Mouse (Mus musculus) heart, postnatal 10 days (tissue): ENCODE results near the gene Snrnp48. TPM values are rescaled to one million over a fixed set of nuclear protein-coding genes. Genes with fewer than 3 reads are reported as not detected.

Experiments
- DNase-seq, 2 experiments: peaks; one replicate each; pipeline ENCODE4 v3.0.0; 2021
- intact Hi-C: fragments of 180-260 bp; cut with DNase I; formaldehyde crosslinking; loops from one replicate; pipeline ENCODE4 v1.15.1; 2025
- total RNA-seq, 2 experiments: library from RNA; stranded (reverse); gene quantifications; 2 replicates each; pipeline ENCODE4 v1.2.3; 2021

Snrnp48 gene
- total RNA-seq, 2 experiments from 2014 or later = 10.7 to 11.0 TPM

GRCm38 (mm10) chr13:38253696-38254095, 49.0 kb downstream of the Snrnp48 start:
- DNase-seq = peak; percentile 79 to 83
- intact Hi-C loops = no loop called here

DNA sequence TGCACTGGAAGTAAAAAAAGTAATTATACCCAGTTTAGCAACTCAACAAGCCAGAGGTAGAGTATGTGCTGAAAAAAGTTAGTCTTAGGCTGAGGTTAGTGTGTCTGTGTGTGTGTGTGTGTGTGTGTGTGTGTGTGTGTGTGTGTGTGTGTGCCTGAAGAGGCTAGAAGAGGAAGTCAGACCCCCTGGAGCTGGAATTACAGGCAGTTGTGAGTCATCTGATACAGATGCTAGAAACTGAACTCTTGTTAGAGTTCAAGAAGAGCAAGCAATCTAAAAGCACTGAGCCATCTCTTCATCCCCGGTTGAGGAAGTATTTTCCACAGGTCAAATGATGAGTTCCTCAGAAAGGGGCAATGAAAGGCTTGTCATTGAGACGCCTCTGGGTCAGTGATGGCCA, 54.2 kb downstream of the Snrnp48 start:
- no peak for DNase-seq
- intact Hi-C loops = no loop called here

DNA sequence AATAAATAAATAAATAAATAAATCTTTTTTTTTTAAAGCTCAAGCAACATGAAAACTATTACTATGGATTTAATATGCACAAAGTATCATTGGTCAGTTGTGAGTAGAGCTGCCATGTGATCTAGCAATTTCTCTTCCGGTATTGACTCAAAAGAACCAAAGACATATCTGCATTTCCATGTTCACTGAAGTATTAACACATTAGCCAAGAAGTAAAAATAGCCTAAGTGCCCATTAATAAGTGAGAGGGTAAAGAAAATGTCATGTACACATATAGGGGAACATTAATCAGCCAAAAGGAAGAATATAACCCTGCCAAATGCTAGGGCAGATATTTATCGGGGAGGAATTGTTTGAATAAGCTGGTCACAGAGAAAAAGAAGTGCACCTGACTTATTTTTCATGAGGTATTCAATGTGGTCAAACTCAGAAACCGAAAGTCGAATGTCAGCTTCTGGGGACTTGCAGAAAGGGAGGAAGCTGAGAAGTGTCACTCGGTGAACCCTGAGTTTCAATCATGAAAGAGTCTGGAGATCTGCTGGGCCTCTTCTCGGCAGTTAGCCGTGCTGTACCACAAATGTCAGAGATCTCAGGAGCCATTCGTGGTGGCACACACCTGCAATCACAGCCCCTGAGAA, 64.4 kb downstream of the Snrnp48 start:
- no peak for DNase-seq
- intact Hi-C loops = no loop called here

DNA sequence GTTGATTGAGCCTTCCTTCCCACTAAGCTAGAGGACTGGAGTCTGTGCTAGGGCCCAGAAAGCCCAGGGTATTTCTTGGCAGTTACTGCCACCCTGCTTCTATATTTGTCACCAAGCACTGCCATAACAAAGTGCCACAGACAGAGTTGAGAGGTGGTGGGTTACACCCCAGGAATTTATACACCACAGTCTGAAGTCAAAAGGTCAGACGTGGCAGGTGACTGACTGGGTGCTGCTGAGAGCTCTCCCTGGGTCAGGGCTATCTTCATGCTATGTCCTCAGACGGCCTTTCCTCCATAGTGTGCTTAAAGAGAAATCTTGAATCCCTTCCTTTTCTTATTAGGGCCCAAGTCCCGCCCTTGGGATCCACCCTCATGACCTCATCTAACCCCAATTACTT, 67.9 kb downstream of the Snrnp48 start:
- no peak for DNase-seq
- intact Hi-C loops = no loop called here

Other genes starting within 250 kb of the Snrnp48 start
- gene Ssr1, start 210.7 kb upstream of the Snrnp48 start, total RNA-seq = 10 to 100 TPM; 67.4 to 76.5 TPM
- 10 to 100 TPM; 14.2 to 16.7 TPM for gene Riok1, start 167.9 kb upstream of the Snrnp48 start, total RNA-seq
- gene Cage1, start 167.9 kb upstream of the Snrnp48 start, total RNA-seq = 1 to 10 TPM; 1.6 to 2.4 TPM
- 100 to 1,000 TPM; 350 to 415 TPM for gene Dsp, start 53.6 kb upstream of the Snrnp48 start, total RNA-seq
- gene Bmp6, start 140.2 kb downstream of the Snrnp48 start, total RNA-seq = 10 to 100 TPM; 18.8 to 20.3 TPM